18 mouse cellular contexts compared by ENCODE assay signal in the genomic region with DNA sequence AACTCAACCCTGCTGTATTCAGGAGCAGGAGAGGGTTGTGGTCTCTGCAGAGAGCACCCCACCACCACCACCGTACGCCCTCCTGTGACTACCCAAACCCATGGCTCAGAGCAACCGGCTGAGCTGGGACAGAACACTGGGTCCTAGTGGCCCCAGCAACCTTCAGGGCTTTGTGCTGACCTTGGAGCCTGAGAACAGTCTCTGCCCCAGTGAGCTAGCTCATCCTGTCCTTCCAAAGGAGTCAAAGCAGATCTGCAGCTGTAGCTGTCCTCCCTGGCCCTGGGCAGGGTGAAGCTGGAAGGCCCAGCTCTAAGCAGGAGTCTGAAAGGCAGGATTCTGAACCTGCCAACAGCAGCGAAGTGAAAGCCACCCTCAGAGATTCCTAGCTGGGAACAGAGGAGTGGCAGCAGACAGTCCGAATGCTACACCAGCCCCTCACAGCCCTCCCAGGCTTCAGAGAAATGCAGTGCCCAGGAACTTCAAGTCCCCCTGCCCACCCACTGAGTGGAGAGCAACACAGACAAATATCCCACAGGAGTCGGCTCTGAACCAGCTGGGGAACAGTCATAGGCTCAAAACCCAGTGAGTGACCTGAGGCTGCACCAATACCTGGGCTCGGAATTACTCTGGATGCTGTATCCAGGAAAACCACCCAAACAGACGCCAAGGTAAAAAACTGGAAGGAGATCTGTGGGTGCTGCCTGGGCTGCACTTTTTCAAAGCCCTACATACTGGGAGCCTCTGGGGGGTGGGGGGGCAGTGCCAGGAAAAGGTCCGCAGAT. TPM values are rescaled to one million over a fixed set of nuclear protein-coding genes. Genes with fewer than 3 reads are reported as not detected.
A peak's percentile ranks its signal among the peaks of the same experiment; 100 is the strongest.
DNase-seq lines count a peak whose midpoint lies in the region; ATAC-seq lines count a peak whose summit lies in the region.
"Had no signal": no experiment of that assay in that cellular context is flagged by ENCODE, and none has a peak within 500 bp of the region (broad histone marks: within the 10 kb centered on the region; RNA-seq: fewer than 3 reads in every experiment).

No protein-coding gene starts in this region.

- H3K9me3 ChIP-seq in heart, embryonic 13.5 days: no peaks in the 10 kb centered on the region
- no peaks in the 10 kb centered on the region for H3K9me3 ChIP-seq in heart, embryonic 12.5 days (replicated peaks)
- H3K9me3 ChIP-seq: G1E; hindbrain, embryonic 10.5 days; neural tube, embryonic 13.5 days had no signal

- peak; percentile 72 for DNase-seq in ovary, adult 18-20 months (ENCODE audit: low spot score)
- no peak for DNase-seq in ovary, postnatal 10 days (ENCODE audit: low spot score)
- peak; percentile 49 for DNase-seq in NIH3T3 (ENCODE audit: low read depth)
- DNase-seq in adrenal gland, postnatal 36 days: peak; percentile 69 to 82
- DNase-seq in lung, postnatal 10 days: no peak
- no peak for DNase-seq in cerebellum, adult 8-10 months
- DNase-seq: cerebellum, postnatal 14 days; forebrain, postnatal 0 days; gastrocnemius, postnatal 25 days; kidney, postnatal 25 days; liver; lung, embryonic 14.5 days had no signal

- no peak overlapping the region for H3K4me2 ChIP-seq in heart, embryonic 13.5 days
- no peak overlapping the region for H3K4me2 ChIP-seq in heart, embryonic 12.5 days
- H3K4me2 ChIP-seq: lung, embryonic 14.5 days; neural tube, embryonic 13.5 days had no signal

- H3K27ac ChIP-seq in heart, embryonic 13.5 days (replicated peaks): peak overlapping the region; percentile 3; the same call in 1 of the 2 replicates
- no peak overlapping the region for H3K27ac ChIP-seq in heart, embryonic 12.5 days (ENCODE audit: poor library complexity, severe bottlenecking)
- H3K27ac ChIP-seq: hindbrain, embryonic 10.5 days; neural tube, embryonic 13.5 days had no signal

- peaks cover 7% of the 10 kb centered on the region; the same call in 1 of the 2 replicates for H3K27me3 ChIP-seq in heart, embryonic 13.5 days (replicated peaks)
- no peaks in the 10 kb centered on the region for H3K27me3 ChIP-seq in heart, embryonic 12.5 days (replicated peaks)
- H3K27me3 ChIP-seq: neural tube, embryonic 13.5 days had no signal

- 78% methylated on average over 9 of the region's 9 CpGs for WGBS in heart, embryonic 13.5 days
- WGBS in heart, embryonic 12.5 days: 69% methylated on average over 9 of the region's 9 CpGs

- no peak overlapping the region for H3K4me3 ChIP-seq in heart, embryonic 13.5 days
- H3K4me3 ChIP-seq in heart, embryonic 12.5 days: no peak overlapping the region
- H3K4me3 ChIP-seq: erythroblast, embryonic 14.5 days; hindbrain, embryonic 10.5 days; neural tube, embryonic 13.5 days had no signal

- H3K36me3 ChIP-seq in heart, embryonic 13.5 days: no peaks in the 10 kb centered on the region
- H3K36me3 ChIP-seq in heart, embryonic 12.5 days: 0 out of 2 replicates have a peak, but pooled peaks cover 7% of the 10 kb centered on the region
- H3K36me3 ChIP-seq: G1E; neural tube, embryonic 13.5 days had no signal

- ATAC-seq in heart, embryonic 13.5 days (ENCODE audit: extremely low read depth, insufficient number of reproducible peaks, low FRiP score, low TSS enrichment): no peak
- ATAC-seq in heart, embryonic 12.5 days (ENCODE audit: insufficient number of reproducible peaks, low FRiP score): no peak
- ATAC-seq: forebrain, postnatal 0 days had no signal

- peaks cover 37% of the 10 kb centered on the region for H3K4me1 ChIP-seq in heart, embryonic 13.5 days
- peaks cover 38% of the 10 kb centered on the region for H3K4me1 ChIP-seq in heart, embryonic 12.5 days (replicated peaks)

- H3K9ac ChIP-seq in heart, embryonic 13.5 days: 0 out of 2 replicates have a peak overlapping the region, but pooled peaks have one; percentile 11
- no peak overlapping the region for H3K9ac ChIP-seq in heart, embryonic 12.5 days
- H3K9ac ChIP-seq: forebrain, postnatal 0 days; lung, embryonic 14.5 days; neural tube, embryonic 13.5 days had no signal

RNA-seq across cellular contexts. Expression of gene Tcf7, which starts 6.8 kb away (rescaled TPM):
- 3.5 and 4.3 TPM in 2 replicates for polyA plus RNA-seq in heart, embryonic 13.5 days (2015; fragmentation: Nextera tagmentation; extraction: Ambion mirVana)
- polyA plus RNA-seq in heart, embryonic 12.5 days (2016; fragmentation: Nextera tagmentation; extraction: Ambion mirVana): 6.3 and 6.5 TPM in 2 replicates
- 10 to 100 TPM; 36.8 to 50.1 TPM for total RNA-seq in adrenal gland, postnatal 36 days (2021)
- total RNA-seq: G1E had no signal
- polyA plus RNA-seq: G1E had no signal

RNA-seq across cellular contexts. Expression of gene Skp1a, which starts 44.2 kb away (rescaled TPM):
- 467 and 522 TPM in 2 replicates for polyA plus RNA-seq in heart, embryonic 13.5 days (2015; fragmentation: Nextera tagmentation; extraction: Ambion mirVana)
- polyA plus RNA-seq in heart, embryonic 12.5 days (2016; fragmentation: Nextera tagmentation; extraction: Ambion mirVana): 530 and 532 TPM in 2 replicates
- total RNA-seq in adrenal gland, postnatal 36 days (2021): 100 to 1,000 TPM; 529 to 536 TPM

Comparison
In these comparisons a context has a peak if more than half of its experiments do, and no peak if none do; other contexts are left out.
1. DNase-seq: peak in ovary, adult 18-20 months (single experiment), NIH3T3 (single experiment) and adrenal gland, postnatal 36 days (2 of 2); none in ovary, postnatal 10 days (single experiment), lung, postnatal 10 days (single experiment) and cerebellum, adult 8-10 months (single experiment).